Mouse (Mus musculus) spleen, adult 2 months (tissue): ENCODE data around the gene Gm37240.

Experiments used
- CTCF ChIP-seq: fragments of 200-500 bp; IDR thresholded peaks from 2 replicates; pipeline ENCODE4 v1.5.1; 2011; ENCODE audit warnings: mild to moderate bottlenecking, inconsistent platforms; ENCODE audit not compliant: insufficient read depth, insufficient read length, insufficient replicate concordance; ENCODE audit errors: extremely low read depth
- POLR2A ChIP-seq: fragments of 200-500 bp; IDR thresholded peaks from 2 replicates; pipeline ENCODE4 v1.6.1; 2011; ENCODE audit warnings: low read depth, low read length, inconsistent platforms

DNA sequence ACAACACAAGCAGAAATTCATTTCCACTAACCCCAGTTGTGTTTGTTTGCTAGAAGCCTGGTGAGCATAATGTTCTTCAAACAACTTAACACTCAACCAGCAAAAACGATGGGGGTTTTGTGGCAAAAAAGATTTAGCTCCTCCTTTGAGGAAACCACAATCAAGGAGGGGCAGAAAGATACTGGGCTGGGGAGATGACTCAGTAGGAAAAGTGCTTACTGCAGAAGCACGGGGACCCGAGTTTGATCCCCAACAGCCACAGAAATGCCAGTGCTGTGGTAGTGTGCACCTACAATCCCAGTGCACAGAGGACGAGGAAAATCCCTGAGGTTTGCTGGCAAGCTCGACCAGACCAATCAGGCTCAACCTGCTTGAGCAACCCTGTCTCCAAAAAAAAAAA, 1138.1 kb downstream of the Gm37240 start:
- TF ChIP-seq CTCF (no peak), POLR2A (no peak)
